Mouse (Mus musculus): Measurements from ENCODE around the gene Cnmd.

GRCm38 (mm10) chr14:79699381-79699780 is 37.4 kb upstream of the Cnmd start:
- no peak for TF ChIP-seq CTCF (IDR thresholded peaks at IDR 0.05; ENCODE audit: extremely low read depth, insufficient read depth, insufficient read length, insufficient replicate concordance)
- TF ChIP-seq POLR2A (IDR thresholded peaks at IDR 0.05; ENCODE audit: low read depth, low read length), result no peak
